In the genomic region with DNA sequence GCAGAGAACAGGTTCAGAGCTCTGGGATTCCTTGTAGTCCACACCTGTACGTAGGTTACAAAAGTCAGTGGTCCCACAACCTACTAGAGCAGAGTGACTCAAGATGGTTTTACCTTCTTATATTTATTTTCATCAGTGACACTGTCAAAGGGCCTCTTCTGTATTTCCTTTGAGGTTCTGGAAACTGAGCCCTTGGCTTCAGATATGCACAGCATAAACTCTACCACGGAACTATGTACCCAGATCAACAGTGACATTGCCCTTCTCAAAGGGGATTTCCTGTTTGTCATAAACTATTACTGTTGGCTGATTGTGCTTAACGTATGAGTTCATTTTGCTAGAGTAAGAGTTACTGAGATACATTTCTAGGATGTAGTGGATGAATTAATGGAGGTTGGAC, we compare ENCODE assay signal across 20 mouse cellular contexts.
"Had no signal": no experiment of that assay in that cellular context is flagged by ENCODE, and none has a peak within 500 bp of the region (broad histone marks: within the 10 kb centered on the region; RNA-seq: fewer than 3 reads in every experiment).

No protein-coding gene starts in this region.

- H3K4me2 ChIP-seq: liver, embryonic 15.5 days; lung, embryonic 14.5 days; midbrain, embryonic 12.5 days; neural tube, embryonic 13.5 days; neural tube, embryonic 15.5 days had no signal

- H3K27me3 ChIP-seq: liver, embryonic 15.5 days; midbrain, embryonic 12.5 days; neural tube, embryonic 13.5 days; neural tube, embryonic 15.5 days had no signal

- H3K4me3 ChIP-seq: liver, embryonic 15.5 days; midbrain, embryonic 10.5 days; midbrain, embryonic 12.5 days; myocyte; neural tube, embryonic 13.5 days; neural tube, embryonic 15.5 days had no signal

- H3K27ac ChIP-seq: liver, embryonic 15.5 days; midbrain, embryonic 10.5 days; midbrain, embryonic 12.5 days; neural tube, embryonic 13.5 days; neural tube, embryonic 15.5 days had no signal

- DNase-seq: liver, postnatal 0 days; lung, embryonic 14.5 days; lung, postnatal 10 days; lung, postnatal 4 days; midbrain, embryonic 14.5 days; retina, postnatal 1 day; right cerebral cortex, adult 18-20 months; right cerebral cortex, postnatal 25 days; right cerebral cortex, postnatal 4 days; spleen, adult 18-20 months; thymus, adult 18-20 months; thymus, postnatal 14 days; thymus, postnatal 36 days had no signal

- ATAC-seq: liver, postnatal 0 days; midbrain, embryonic 16.5 days had no signal

- H3K9me3 ChIP-seq: liver, embryonic 15.5 days; midbrain, embryonic 10.5 days; midbrain, embryonic 12.5 days; neural tube, embryonic 13.5 days; neural tube, embryonic 15.5 days had no signal

- H3K36me3 ChIP-seq: liver, embryonic 15.5 days; midbrain, embryonic 10.5 days; midbrain, embryonic 12.5 days; neural tube, embryonic 13.5 days; neural tube, embryonic 15.5 days had no signal

- H3K4me1 ChIP-seq: midbrain, embryonic 12.5 days; neural tube, embryonic 15.5 days had no signal

- H3K9ac ChIP-seq: liver, embryonic 15.5 days; liver, postnatal 0 days; lung, embryonic 14.5 days; midbrain, embryonic 12.5 days; neural tube, embryonic 13.5 days; neural tube, embryonic 15.5 days had no signal
